Mouse (Mus musculus) stomach, postnatal 0 days (tissue): ENCODE measurements around the gene Rgs16. TPM values are rescaled to one million over a fixed set of nuclear protein-coding genes. Genes with fewer than 3 reads are reported as not detected.

Experiments used
- ATAC-seq: fragments of 200-750 bp; cut with Nextera tagmentation; 2 replicates; pipeline ENCODE4 v1.8.0; 2017; ENCODE audit not compliant: low FRiP score, low TSS enrichment
- DNase-seq: peaks from one replicate; pipeline ENCODE4 v3.0.0-alpha.2; 2016; ENCODE audit warnings: low spot score
- H3K27ac ChIP-seq: fragments of 300-500 bp; sonication (generic); replicated peaks from 2 replicates; pipeline ENCODE4 v1.5.1; 2014; ENCODE audit warnings: mild to moderate bottlenecking, control low read depth
- H3K27me3 ChIP-seq: fragments of 300-500 bp; sonication (generic); 2 replicates; pipeline ENCODE4 v1.6.1; 2014; ENCODE audit warnings: low read length; ENCODE audit not compliant: control insufficient read depth, insufficient read depth
- H3K36me3 ChIP-seq: fragments of 300-500 bp; sonication (generic); 2 replicates; pipeline ENCODE4 v1.6.1; 2014; ENCODE audit warnings: low read length, mixed read lengths; ENCODE audit not compliant: control insufficient read depth, insufficient read depth
- H3K4me1 ChIP-seq: fragments of 300-500 bp; sonication (generic); replicated peaks from 2 replicates; pipeline ENCODE4 v1.6.1; 2014; ENCODE audit warnings: antibody characterized with exemption; ENCODE audit not compliant: control insufficient read depth, insufficient read depth
- H3K4me2 ChIP-seq: fragments of 300-500 bp; sonication (generic); replicated peaks from 2 replicates; pipeline ENCODE4 v1.6.1; 2014; ENCODE audit warnings: low read depth, mild to moderate bottlenecking, control low read depth, moderate library complexity
- H3K4me3 ChIP-seq: fragments of 300-500 bp; sonication (generic); 2 replicates; pipeline ENCODE4 v1.5.1; 2014; ENCODE audit warnings: low read depth, low read length, control low read depth
- H3K9ac ChIP-seq: fragments of 300-500 bp; sonication (generic); 2 replicates; pipeline ENCODE4 v1.6.1; 2014; ENCODE audit warnings: mild to moderate bottlenecking, low read length, control low read depth, mixed read lengths
- H3K9me3 ChIP-seq: fragments of 300-500 bp; sonication (generic); 2 replicates; pipeline ENCODE4 v1.6.1; 2016; ENCODE audit warnings: low read length; ENCODE audit not compliant: control insufficient read depth
- CTCF ChIP-seq: IDR thresholded peaks from 2 replicates; pipeline ENCODE4 v1.5.1; 2016; ENCODE audit warnings: antibody characterized with exemption, low read depth, mild to moderate bottlenecking, moderate library complexity
- EP300 ChIP-seq: optimal IDR thresholded peaks from 2 replicates; pipeline ENCODE3; 2016; ENCODE audit warnings: antibody characterized with exemption
- WGBS: fragments of 180-500 bp; shearing (Covaris S2); extraction: QIAGEN DNeasy Blood & Tissue Kit; methylation state at CpG from one replicate; pipeline ENCODE4 v1.1.7; 2014; 5-methylcytosine and 5-hydroxymethylcytosine counted together
- polyA plus RNA-seq: library from polyadenylated mRNA; unstranded; fragments of >200 nt; fragmentation: Nextera tagmentation; extraction: Ambion mirVana; gene quantifications from 2 replicates; pipeline ENCODE4 v1.2.1, GENCODE M21; 2015

Rgs16 gene
- polyA plus RNA-seq, 1 experiment from 2014 or later = 2.7 TPM

DNA sequence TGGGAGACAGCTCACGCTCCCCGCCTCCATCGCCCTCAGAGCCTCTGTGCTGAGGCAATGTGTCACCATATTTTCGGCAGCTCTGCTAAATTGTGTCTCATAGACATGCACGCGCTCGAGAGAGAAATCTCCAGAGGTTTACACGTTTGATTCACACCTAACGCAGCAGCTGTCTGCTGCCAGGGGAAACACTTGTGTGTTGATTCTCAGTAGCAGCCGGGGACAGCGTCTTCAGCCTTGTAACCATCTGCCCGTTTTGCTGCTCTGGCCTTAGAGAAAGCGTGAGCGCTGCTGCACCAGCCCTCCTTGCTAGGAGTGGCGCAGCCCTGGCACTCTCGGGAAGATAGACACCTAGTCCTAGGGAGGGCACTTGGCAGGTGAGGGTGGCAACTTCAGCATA, 13.5 kb upstream of the Rgs16 start:
- H3K27me3 ChIP-seq = no peaks in the 10 kb centered on the region
- ATAC-seq = no peak
- H3K9ac ChIP-seq = no peak overlapping the region
- H3K4me1 ChIP-seq = no peaks in the 10 kb centered on the region
- H3K4me3 ChIP-seq = no peak overlapping the region
- H3K36me3 ChIP-seq = no peaks in the 10 kb centered on the region
- 89% methylated on average over 16 of the region's 16 CpGs for WGBS
- no peaks in the 10 kb centered on the region for H3K9me3 ChIP-seq
- no peak for DNase-seq
- TF ChIP-seq CTCF (no peak), EP300 (no peak)
- H3K27ac ChIP-seq = no peak overlapping the region
- H3K4me2 ChIP-seq = no peak overlapping the region

DNA sequence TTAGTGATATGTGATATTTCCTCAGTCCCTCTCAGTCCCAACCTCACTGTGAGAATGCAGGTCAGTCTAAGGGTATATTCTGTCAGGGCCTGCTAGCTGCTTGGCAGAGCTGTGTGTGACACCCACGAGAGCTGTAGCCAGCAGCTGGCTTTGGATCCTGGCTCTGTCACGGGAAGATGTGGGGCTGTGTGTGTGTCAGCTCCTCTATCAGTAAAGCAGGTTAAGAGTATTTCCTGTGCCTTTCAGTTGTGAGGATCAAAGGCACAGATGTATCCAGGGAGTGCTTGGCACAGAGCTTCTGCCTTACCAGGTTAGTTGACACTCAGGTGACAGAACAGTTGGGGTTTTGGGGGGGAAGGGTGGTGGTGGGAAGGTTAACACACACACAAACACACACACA, 10.3 kb upstream of the Rgs16 start:
- Histone ChIP-seq H3K4me1 (0 out of 2 replicates have a peak, but pooled peaks cover 2% of the 10 kb centered on the region), H3K27me3 (no peaks in the 10 kb centered on the region), H3K4me2 (no peak overlapping the region), H3K36me3 (no peaks in the 10 kb centered on the region), H3K27ac (no peak overlapping the region), H3K9ac (no peak overlapping the region), H3K9me3 (no peaks in the 10 kb centered on the region), H3K4me3 (no peak overlapping the region)
- 55% methylated on average over 2 of the region's 2 CpGs for WGBS
- ATAC-seq (no peak), DNase-seq (no peak)
- no peak for TF ChIP-seq EP300
- TF ChIP-seq CTCF = no peak

DNA sequence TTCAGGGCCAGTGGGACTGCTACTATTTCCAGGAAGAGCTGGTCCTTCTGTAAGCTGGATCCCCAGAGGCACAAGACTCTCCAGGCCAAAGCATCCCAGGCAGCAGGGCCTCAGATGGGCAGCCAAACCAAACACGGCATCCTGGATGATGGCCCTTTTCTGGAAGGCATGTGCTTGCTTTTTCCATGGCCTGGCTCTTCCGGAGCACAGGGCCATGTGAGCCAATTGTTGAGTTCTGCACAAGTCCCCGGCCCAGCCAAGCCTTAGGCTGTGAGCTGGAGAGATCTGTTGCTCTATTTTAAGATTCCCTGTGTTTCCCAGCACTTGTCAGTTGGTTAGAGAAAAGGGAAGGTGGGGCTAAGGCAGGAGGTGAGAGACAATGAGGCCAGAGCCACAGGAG, 9.5 kb upstream of the Rgs16 start:
- Histone ChIP-seq H3K4me2 (no peak overlapping the region), H3K4me1 (0 out of 2 replicates have a peak, but pooled peaks cover 2% of the 10 kb centered on the region), H3K9me3 (no peaks in the 10 kb centered on the region), H3K9ac (no peak overlapping the region), H3K27ac (no peak overlapping the region), H3K36me3 (no peaks in the 10 kb centered on the region), H3K4me3 (no peak overlapping the region), H3K27me3 (no peaks in the 10 kb centered on the region)
- ATAC-seq = no peak
- TF ChIP-seq EP300 (no peak), CTCF (no peak)
- WGBS = 41% methylated on average over 3 of the region's 3 CpGs
- no peak for DNase-seq

DNA sequence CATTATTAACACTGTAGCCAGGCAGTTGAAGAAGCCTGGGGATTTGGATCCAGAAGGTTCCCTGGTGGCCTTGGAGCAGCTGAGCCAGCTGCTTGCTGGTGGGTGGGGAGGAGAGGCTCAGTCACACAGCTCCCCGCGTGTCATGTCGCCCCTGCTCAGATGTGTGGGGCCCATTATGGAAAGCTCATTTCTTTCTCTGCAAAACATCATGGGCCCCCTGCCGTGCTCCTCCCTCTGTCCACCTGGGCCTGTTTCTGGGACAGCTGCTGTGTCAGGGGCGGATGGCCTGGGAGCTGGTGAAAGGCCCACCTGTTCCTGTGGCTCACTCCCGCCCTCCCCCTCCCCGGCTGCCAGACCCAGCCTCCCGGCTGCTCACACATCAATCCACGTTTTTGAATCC, 7.0 kb upstream of the Rgs16 start:
- Histone ChIP-seq H3K27ac (no peak overlapping the region), H3K36me3 (no peaks in the 10 kb centered on the region), H3K4me3 (no peak overlapping the region), H3K9ac (no peak overlapping the region), H3K4me2 (no peak overlapping the region), H3K27me3 (no peaks in the 10 kb centered on the region), H3K9me3 (no peaks in the 10 kb centered on the region), H3K4me1 (0 out of 2 replicates have a peak, but pooled peaks cover 2% of the 10 kb centered on the region)
- TF ChIP-seq CTCF (no peak), EP300 (no peak)
- no peak for ATAC-seq
- 36% methylated on average over 9 of the region's 9 CpGs for WGBS
- no peak for DNase-seq

DNA sequence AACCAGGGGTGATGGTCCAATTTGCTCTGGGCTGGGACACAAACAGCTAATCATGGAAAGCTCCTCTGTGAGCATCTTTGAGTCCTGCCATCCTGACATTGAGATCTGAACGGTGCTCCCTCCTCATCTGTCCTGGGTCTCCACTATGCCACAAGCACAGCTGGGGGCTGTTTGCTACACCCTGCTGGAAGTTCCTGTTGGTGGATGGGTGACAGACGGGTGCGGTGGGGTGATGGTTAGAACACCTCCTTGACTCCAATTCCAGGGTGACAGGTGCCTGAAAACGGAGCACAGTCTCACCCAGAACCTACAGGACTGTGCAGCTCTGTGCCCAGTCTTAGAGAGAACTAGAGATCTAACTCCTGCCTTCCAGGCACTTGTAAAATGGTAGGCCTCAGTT, 5.3 kb upstream of the Rgs16 start:
- Histone ChIP-seq H3K36me3 (no peaks in the 10 kb centered on the region), H3K9me3 (no peaks in the 10 kb centered on the region), H3K4me2 (no peak overlapping the region), H3K27me3 (no peaks in the 10 kb centered on the region), H3K4me1 (0 out of 2 replicates have a peak, but pooled peaks cover 2% of the 10 kb centered on the region), H3K9ac (no peak overlapping the region), H3K27ac (no peak overlapping the region), H3K4me3 (no peak overlapping the region)
- WGBS = 75% methylated on average over 4 of the region's 4 CpGs
- DNase-seq (no peak), ATAC-seq (no peak)
- TF ChIP-seq EP300 (no peak), CTCF (no peak)

DNA sequence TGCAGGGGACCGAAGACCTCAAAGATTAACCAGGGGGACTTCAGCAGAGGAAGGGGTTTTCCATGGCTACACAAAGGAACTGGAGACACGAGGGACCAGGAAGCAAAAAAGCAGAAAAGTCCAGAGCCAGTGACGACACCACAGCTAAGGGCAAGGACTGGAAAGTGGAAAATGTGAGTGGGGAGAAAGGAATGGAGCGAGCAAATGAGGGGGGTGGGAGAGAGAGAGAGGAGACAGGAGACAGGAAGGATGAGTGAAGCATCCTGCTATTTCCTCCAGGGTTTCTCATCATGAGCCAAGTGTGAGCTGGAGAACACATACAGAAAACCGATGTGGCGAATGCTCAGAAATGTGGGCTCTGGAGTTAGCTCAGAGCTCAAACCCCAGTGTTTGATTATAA, 4.1 kb upstream of the Rgs16 start:
- H3K27ac ChIP-seq = no peak overlapping the region
- no peak overlapping the region for H3K9ac ChIP-seq
- H3K4me3 ChIP-seq = no peak overlapping the region
- no peak overlapping the region for H3K4me2 ChIP-seq
- ATAC-seq (no peak), DNase-seq (no peak)
- no peaks in the 10 kb centered on the region for H3K9me3 ChIP-seq
- H3K36me3 ChIP-seq = no peaks in the 10 kb centered on the region
- peaks cover 3% of the 10 kb centered on the region; the same call in 1 of the 2 replicates for H3K27me3 ChIP-seq
- WGBS = 53% methylated on average over 6 of the region's 6 CpGs
- H3K4me1 ChIP-seq = peaks cover 4% of the 10 kb centered on the region; the same call in 1 of the 2 replicates
- TF ChIP-seq EP300 (no peak), CTCF (no peak)
